Mouse (Mus musculus) E14TG2a.4 (cell line): ENCODE results near the gene Pde4dip.

ENCODE experiments used
- CTCF ChIP-seq: conservative IDR thresholded peaks from 2 replicates; pipeline ENCODE4 v1.5.1; 2014; ENCODE audit warnings: low read length
- POU5F1 ChIP-seq: IDR thresholded peaks from 2 replicates; pipeline ENCODE4 v1.6.1; 2014; ENCODE audit warnings: low read length, borderline replicate concordance

- TF ChIP-seq CTCF (no peak), POU5F1 (no peak)
These were observed 112.3 kb downstream of the Pde4dip start for GRCm38 (mm10) chr3:97776195-97776594.
